Mouse (Mus musculus) splenic B cell, adult 2 months (primary cell): ENCODE results near the gene Phactr3.

Experiments
- DNase-seq: peaks from one replicate; pipeline ENCODE4 v3.0.0-alpha.2; 2011; ENCODE audit warnings: low read depth, low spot score
- H3K27me3 ChIP-seq: 2 replicates; pipeline ENCODE4 v1.6.1; 2012; ENCODE audit warnings: mild to moderate bottlenecking, low read length, moderate library complexity, mixed read lengths; ENCODE audit not compliant: control insufficient read depth, poor library complexity, insufficient read depth, severe bottlenecking
- H3K36me3 ChIP-seq: 2 replicates; pipeline ENCODE4 v1.6.1; 2012; ENCODE audit warnings: mild to moderate bottlenecking, low read length, moderate library complexity, mixed read lengths; ENCODE audit not compliant: control insufficient read depth, poor library complexity, insufficient read depth, severe bottlenecking

Gene Phactr3

DNA sequence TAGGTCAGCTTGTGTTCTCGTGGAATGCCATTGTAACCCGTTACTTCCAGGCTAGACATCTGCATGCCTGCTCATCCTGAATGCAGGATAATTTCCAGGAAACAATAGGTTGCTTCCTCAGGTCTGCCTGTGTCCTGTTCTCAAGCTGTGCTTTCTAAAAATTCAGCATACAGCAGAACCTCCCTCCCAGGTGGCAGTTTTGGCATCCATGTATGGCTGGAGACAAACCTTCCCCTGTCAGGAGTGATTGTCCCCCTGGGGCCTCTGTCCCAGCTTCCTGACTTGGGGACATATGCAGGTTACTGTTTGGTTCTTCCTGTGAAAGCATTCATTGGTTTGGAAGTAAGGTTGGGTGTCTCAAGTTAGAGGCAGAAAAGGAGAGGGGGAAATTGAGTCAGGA, 74.7 kb downstream of the Phactr3 start:
- no peaks in the 10 kb centered on the region for H3K27me3 ChIP-seq
- H3K36me3 ChIP-seq: no peaks in the 10 kb centered on the region
- DNase-seq: no peak

DNA sequence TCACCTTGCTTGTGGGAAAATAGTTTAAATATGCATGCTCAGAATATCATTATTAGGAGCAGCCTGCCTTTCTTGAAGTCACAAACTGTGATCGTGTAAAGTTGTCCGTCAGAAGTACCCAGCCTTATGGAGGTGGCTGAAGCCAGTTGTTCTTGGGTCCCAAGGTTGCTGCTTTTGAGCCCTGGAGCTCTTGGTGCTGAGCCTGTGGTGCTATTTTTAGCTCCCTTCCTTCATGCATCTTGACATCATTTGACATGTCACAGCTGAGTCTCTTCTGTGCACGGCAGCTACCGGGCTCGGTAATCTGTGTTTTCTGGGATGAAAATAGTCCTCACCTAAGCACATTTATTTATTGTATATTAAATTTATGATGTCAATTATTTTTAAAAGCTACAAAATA, 76.1 kb downstream of the Phactr3 start:
- no peaks in the 10 kb centered on the region for H3K36me3 ChIP-seq
- no peaks in the 10 kb centered on the region for H3K27me3 ChIP-seq
- DNase-seq: no peak

DNA sequence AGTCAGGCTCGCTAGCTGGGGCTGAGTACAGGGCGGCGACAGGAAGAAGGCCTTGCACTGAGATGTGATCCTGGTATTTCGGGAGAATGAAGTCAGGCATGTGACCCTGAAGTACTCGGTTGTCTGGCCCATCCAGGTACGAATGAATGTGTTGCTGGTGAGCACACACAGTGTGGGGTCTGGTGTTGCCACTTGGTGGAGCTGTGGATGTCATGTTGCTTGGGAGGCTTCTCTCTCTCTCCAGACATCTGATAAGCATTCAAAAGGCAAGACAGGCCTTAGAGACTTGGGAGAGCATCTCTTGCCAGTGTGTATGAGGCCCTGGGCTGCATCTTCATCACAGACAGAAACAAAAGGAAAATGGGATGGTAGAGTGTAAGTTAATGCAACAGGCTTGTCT, 77.3 kb downstream of the Phactr3 start:
- DNase-seq: no peak
- no peaks in the 10 kb centered on the region for H3K36me3 ChIP-seq
- no peaks in the 10 kb centered on the region for H3K27me3 ChIP-seq

DNA sequence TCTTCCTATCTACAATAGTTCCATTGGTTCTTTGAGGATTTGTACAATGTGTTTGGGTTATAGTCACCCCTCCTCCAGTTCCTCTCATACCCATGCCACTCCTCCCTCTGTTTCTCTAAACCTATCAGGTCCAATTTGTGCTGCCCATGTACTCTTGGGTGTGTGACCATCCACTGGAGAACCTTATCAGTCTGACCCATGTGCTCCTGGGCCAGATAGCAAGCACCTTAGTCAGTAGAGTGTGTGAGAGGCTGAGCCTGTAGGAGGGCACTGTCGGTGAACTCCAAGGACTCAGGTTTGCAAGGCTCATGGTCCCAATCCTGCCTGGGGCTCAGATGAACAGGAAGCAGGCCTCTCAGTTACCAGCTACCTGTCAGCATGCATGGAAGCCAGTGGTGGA, 78.8 kb downstream of the Phactr3 start:
- H3K27me3 ChIP-seq: no peaks in the 10 kb centered on the region
- H3K36me3 ChIP-seq: no peaks in the 10 kb centered on the region
- no peak for DNase-seq

DNA sequence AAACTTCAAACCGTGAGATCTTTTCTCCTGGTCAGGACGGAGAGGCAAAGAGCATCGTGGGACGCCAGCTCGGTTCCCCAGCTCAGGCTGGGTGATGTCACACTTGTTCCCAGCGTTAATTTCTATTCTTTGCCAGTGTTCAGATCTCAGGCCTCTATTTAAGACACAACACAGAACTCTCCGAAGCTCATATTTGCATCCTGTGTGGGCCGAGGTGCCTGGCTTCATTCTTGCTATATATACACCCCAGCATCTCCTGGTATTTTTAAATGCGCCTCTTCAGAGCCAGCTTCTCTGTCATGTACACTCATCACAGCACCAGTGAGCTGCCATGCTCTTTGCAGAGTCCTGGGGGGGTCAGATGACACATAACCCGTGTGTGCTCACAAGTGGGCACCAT, 85.7 kb downstream of the Phactr3 start:
- no peak for DNase-seq
- Histone ChIP-seq H3K27me3 (no peaks in the 10 kb centered on the region), H3K36me3 (no peaks in the 10 kb centered on the region)

DNA sequence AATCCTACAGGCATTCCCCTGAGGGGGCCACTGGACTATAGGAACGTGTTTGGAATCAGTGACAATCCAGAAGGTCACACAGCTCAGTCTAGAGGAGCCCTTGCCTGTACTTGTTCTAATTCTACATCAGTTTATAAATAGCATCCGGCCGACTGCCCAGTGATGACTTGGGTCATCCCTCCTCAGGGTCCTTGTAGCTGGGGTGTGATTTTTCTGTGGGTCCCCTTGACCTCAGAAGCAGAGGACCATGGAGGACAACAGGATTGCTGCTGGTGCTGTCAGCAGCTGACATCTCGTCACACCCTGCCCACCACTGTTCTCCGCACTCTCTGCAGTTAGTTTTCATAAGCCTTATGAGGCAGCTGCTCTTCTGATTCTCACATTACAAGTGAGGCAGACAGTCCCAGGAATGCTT, 89.4 kb downstream of the Phactr3 start:
- no peaks in the 10 kb centered on the region for H3K36me3 ChIP-seq
- no peak for DNase-seq
- H3K27me3 ChIP-seq: no peaks in the 10 kb centered on the region

DNA sequence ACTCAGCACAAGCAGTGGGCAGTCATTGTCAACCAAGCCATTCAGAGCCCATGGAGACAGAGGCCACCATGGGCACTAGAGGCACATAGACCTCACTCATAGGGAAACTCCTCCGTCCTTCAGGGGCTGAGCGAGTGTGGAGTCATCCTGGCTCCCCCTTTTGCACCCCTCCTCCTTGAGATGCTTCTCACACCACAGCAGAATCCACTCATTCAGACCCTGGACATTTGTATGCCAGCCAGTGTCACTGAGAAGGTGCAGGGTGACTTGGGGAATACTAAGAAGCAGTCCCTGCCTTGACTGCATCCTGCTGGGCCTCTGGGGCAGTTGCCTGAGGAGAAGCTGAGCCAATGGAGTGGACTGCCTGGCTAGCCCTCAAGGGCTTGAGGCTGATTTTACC, 95.1 kb downstream of the Phactr3 start:
- no peaks in the 10 kb centered on the region for H3K27me3 ChIP-seq
- no peaks in the 10 kb centered on the region for H3K36me3 ChIP-seq
- DNase-seq: no peak

DNA sequence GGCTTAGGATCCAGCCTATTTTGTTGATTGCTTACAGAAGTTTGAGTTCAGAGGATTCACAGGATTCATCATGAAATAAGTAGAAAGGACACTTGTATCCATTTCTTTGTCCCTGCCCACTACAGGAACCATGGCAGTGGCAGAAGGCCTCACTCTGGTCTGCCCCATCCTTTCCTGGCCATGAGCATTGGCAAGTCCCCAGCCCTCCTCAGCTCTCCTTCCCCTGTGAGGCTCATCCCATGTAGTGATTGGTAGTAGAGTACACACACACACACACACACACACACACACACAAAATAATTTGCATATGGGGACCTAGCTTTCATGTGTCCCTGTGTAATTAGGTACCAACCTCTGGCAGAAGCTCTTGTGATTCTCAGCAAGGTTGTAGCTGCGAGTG, 95.8 kb downstream of the Phactr3 start:
- DNase-seq: no peak
- H3K27me3 ChIP-seq: no peaks in the 10 kb centered on the region
- no peaks in the 10 kb centered on the region for H3K36me3 ChIP-seq

DNA sequence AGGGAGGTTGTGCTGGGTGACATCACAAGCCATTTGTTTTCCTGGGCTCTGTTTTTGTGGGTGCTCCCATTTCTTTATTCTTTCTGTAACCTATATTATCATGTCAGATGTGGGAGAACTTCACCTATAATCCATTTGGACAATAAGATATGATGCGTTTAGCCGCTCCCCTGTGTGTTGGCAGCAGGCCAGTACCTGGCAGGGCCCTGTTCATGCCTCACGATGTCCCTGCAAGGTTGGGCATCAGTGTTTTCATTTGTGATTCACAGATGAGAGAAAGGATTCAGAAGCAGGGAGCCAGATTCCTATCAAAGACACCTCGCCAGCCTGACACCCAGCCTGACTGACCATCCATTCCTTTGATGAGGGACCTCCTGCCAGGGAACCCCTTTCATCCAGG, 99.7 kb downstream of the Phactr3 start:
- Histone ChIP-seq H3K27me3 (no peaks in the 10 kb centered on the region), H3K36me3 (no peaks in the 10 kb centered on the region)
- DNase-seq: no peak

DNA sequence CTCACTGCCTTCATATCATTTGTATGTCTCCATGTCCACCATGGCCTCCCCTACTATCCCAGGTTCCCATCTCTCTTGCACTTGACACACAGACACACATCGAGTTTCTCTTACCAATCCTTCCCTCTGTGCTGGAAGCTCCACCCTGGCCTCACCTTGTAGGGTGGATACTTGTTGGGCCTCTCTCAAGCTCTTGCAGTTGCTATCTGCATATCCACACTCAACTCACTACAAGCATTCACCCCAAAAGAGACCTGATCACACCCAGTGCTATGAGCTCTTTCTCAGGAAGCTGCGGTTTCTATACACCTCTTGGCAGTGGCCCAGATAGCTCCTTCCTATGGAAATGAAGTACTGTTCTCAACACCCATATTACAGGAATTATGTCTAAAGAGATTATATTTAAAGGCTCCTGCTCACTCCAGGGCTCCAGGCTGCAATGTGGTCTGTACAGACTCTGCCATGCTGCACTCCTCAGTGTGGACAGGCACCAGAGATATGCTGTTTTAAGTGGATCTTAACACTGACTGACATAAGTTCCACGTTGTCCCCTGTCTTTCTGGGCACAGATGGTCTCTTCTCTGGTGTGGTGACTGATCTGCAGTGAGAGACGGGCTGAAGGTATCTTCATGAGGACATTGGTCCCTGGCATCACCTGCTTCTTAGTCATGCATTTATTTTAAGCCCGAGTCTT, 100.8 kb downstream of the Phactr3 start:
- Histone ChIP-seq H3K27me3 (no peaks in the 10 kb centered on the region), H3K36me3 (no peaks in the 10 kb centered on the region)
- no peak for DNase-seq

DNA sequence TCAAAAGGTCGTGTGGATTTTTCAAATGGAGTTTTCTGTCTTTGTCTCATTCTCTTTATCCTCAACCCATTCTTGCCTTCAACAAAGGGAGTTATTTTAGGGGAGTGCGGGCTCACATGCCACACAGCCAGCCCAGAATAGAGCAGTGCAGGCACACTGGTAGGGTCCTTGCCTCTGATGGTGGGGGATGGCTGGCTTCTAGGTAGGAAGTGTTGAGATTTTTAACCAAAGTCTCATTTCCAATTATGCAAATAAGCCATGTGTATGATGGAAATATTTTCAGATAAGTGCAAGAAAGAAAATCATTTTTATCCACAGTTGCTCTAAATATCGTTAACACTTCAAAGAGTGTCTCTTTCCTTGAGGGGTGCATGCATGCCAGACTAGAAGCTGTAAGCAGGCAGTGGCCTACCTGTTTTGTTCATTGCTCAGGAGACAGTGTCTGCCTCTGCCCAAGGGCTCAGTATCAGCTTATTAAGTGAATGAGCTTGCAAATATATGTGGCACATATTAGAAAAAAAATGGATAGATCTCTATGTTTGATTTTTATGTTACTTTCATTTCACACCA, 101.5 kb downstream of the Phactr3 start:
- no peaks in the 10 kb centered on the region for H3K27me3 ChIP-seq
- DNase-seq: no peak
- no peaks in the 10 kb centered on the region for H3K36me3 ChIP-seq

DNA sequence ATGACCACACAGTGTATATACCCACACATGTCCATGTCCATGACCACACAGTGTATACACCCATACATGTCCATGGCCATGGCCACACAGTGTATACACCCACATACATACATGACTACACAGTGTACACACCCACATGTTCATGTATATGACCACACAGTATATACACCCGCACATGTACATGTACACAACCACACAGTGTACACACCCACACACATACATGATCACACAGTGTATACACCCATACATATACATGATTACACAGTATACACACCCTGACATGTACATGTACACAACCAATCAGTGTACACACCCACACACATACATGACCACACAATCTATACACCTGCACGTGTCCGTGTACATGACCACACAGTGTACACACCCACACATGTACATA, 102.2 kb downstream of the Phactr3 start:
- Histone ChIP-seq H3K36me3 (no peaks in the 10 kb centered on the region), H3K27me3 (no peaks in the 10 kb centered on the region)
- no peak for DNase-seq

DNA sequence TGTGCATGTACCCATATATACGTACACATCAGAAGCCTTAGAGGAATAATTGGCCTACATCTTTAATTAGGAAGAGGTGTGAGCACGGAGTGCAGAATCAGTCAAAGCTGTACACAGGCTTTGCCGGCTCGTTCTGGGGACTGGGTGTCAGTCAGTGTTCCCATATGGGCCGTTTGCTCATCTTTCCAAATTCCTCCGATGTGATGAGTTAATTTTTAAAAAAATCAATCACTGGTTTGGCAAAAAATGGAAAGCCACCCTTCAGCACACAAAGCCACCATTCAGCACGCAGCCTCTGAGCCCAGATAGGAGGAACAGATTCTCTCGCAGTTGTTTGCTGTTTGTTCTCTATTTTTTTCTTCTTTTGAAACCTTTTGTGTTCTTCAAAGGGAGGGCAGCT, 110.5 kb downstream of the Phactr3 start:
- no peaks in the 10 kb centered on the region for H3K36me3 ChIP-seq
- DNase-seq: no peak
- no peaks in the 10 kb centered on the region for H3K27me3 ChIP-seq

DNA sequence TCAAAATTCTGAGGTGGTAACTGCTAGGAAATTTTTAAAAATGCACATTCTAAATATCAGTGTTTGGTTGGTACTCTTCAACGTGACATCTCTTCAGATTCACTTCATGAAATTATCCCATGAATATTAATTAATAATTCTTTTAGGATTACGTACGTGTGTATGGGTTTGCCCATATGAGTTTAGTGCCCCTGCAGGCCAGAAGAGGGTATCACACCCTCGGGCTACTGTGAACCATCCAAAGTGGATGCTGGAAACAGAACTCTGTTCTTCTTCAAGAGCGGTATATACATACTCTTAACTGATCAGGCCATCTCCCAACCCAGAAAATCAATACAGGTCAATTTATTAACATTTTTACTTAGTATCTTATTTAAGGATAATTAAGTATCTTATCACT, 114.7 kb downstream of the Phactr3 start:
- no peaks in the 10 kb centered on the region for H3K36me3 ChIP-seq
- no peak for DNase-seq
- no peaks in the 10 kb centered on the region for H3K27me3 ChIP-seq

DNA sequence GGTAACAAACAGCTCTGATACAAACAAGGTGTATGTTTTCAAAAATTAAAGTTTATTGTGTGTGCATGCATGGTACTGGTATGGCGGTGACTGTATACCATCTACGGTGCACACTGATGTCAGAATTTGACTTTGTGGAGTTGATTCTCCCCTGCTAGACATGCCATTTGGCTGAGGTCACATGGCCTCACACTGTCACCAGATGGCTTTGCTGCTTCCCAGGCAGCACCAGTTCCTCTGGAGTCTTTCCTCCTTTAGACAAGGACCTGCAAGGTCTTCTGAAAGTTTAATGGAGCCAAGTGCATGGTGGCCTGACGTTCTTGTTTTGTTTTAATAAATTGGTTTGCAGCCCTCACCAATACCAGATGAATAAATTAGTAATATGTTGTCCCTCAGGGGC, 118.3 kb downstream of the Phactr3 start:
- no peak for DNase-seq
- H3K27me3 ChIP-seq: no peaks in the 10 kb centered on the region

DNA sequence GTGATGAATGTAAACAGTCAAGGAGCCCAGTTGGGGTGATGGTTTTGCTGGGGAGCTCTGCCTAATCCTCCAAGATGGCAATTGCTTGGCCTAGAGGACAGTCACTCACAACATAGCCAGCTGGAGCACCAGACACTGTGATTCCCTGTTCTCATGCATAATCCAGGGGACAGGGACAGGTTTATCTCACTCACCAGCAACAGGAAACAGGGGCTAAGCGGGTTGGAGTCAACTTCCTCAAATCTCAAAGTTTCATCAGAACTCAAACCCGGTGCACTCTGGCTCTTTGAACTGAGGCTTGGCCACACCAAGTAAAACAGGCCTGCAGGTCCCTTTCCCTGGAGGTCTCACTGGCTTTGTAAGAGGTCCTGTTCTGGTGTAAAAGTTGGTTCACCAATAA, 119.7 kb downstream of the Phactr3 start:
- no peak for DNase-seq
- no peaks in the 10 kb centered on the region for H3K36me3 ChIP-seq
- H3K27me3 ChIP-seq: no peaks in the 10 kb centered on the region

More for the DNA sequence above, 118.3 kb downstream of the Phactr3 start:
- no peaks in the 10 kb centered on the region for H3K36me3 ChIP-seq
